Mouse (Mus musculus) liver, embryonic 16.5 days (tissue): ENCODE measurements around the gene Lix1l. TPM values are rescaled to one million over a fixed set of nuclear protein-coding genes. Genes with fewer than 3 reads are reported as not detected.

Source experiments
- ATAC-seq: fragments of 200-750 bp; cut with Nextera tagmentation; 2 replicates; pipeline ENCODE4 v1.8.0; 2017; ENCODE audit warnings: low read depth, mild to moderate bottlenecking, moderate number of reproducible peaks, moderate library complexity
- H3K27ac ChIP-seq: fragments of 300-500 bp; sonication (generic); 2 replicates; pipeline ENCODE4 v1.5.1; 2014; ENCODE audit warnings: mild to moderate bottlenecking, low read length
- H3K27me3 ChIP-seq: fragments of 300-500 bp; sonication (generic); 2 replicates; pipeline ENCODE4 v1.6.1; 2014; ENCODE audit warnings: low read depth, low read length, mixed read lengths; ENCODE audit not compliant: control insufficient read depth, insufficient read depth
- H3K36me3 ChIP-seq: fragments of 300-500 bp; sonication (generic); 2 replicates; pipeline ENCODE4 v1.6.1; 2014; ENCODE audit warnings: mild to moderate bottlenecking; ENCODE audit not compliant: control insufficient read depth, insufficient read depth
- H3K4me1 ChIP-seq: fragments of 300-500 bp; sonication (generic); 2 replicates; pipeline ENCODE4 v1.6.1; 2014; ENCODE audit warnings: low read depth, low read length, mixed read lengths; ENCODE audit not compliant: control insufficient read depth
- H3K4me2 ChIP-seq: fragments of 300-500 bp; sonication (generic); 2 replicates; pipeline ENCODE4 v1.6.1; 2014; ENCODE audit warnings: low read depth, low read length, mixed read lengths
- H3K4me3 ChIP-seq: fragments of 300-500 bp; sonication (generic); 2 replicates; pipeline ENCODE4 v1.5.1; 2014; ENCODE audit warnings: low read depth, mild to moderate bottlenecking, low read length
- H3K9ac ChIP-seq: fragments of 300-500 bp; sonication (generic); 2 replicates; pipeline ENCODE4 v1.6.1; 2014; ENCODE audit warnings: low read depth, low read length
- H3K9me3 ChIP-seq: fragments of 300-500 bp; sonication (generic); replicated peaks from 2 replicates; pipeline ENCODE4 v1.6.1; 2016; ENCODE audit warnings: low read length; ENCODE audit not compliant: control insufficient read depth
- WGBS: fragments of 180-500 bp; shearing (Covaris S2); extraction: QIAGEN DNeasy Blood & Tissue Kit; methylation state at CpG from one replicate; pipeline ENCODE4 v1.1.7; 2014; ENCODE audit not compliant: insufficient replicate concordance; 5-methylcytosine and 5-hydroxymethylcytosine counted together
- polyA plus RNA-seq: library from polyadenylated mRNA; unstranded; fragments of >200 nt; fragmentation: Nextera tagmentation; extraction: Ambion mirVana; gene quantifications from 2 replicates; pipeline ENCODE4 v1.2.1, GENCODE M21; 2015

The Lix1l gene
- polyA plus RNA-seq, 1 experiment from 2014 or later = 0.68 TPM

GRCm38 (mm10) chr3:96593790-96594560 is 7.0 kb upstream of the Lix1l start, which contains the start of gene Polr3gl:
TSS of gene Polr3gl (minus strand) at chr3:96594181.
- H3K27me3 ChIP-seq = peaks cover 42% of the 10 kb centered on the region
- H3K9me3 ChIP-seq = no peaks in the 10 kb centered on the region
- ATAC-seq = peak; percentile 96
- peak within 1 kb of the TSS; percentile 83 for H3K4me3 ChIP-seq
- WGBS = 0% methylated on average over 36 of the region's 38 CpGs
- peak within 1 kb of the TSS; percentile 88 for H3K9ac ChIP-seq
- H3K4me1 ChIP-seq = peaks cover 31% of the 10 kb centered on the region
- H3K4me2 ChIP-seq = peak within 1 kb of the TSS; percentile 88
- 0 out of 2 replicates have a peak, but pooled peaks cover 3% of the 10 kb centered on the region for H3K36me3 ChIP-seq
- peak within 1 kb of the TSS; percentile 91 for H3K27ac ChIP-seq

GRCm38 (mm10) chr3:96594851-96595250 is 6.1 kb upstream of the Lix1l start:
- Histone ChIP-seq H3K4me1 (peaks cover 31% of the 10 kb centered on the region), H3K4me3 (no peak overlapping the region), H3K9ac (no peak overlapping the region), H3K27ac (no peak overlapping the region), H3K9me3 (no peaks in the 10 kb centered on the region), H3K4me2 (no peak overlapping the region), H3K27me3 (peaks cover 51% of the 10 kb centered on the region), H3K36me3 (0 out of 2 replicates have a peak, but pooled peaks cover 1% of the 10 kb centered on the region)
- no peak for ATAC-seq
- WGBS = 74% methylated on average over 5 of the region's 5 CpGs

- H3K9me3 ChIP-seq = no peaks in the 10 kb centered on the region
- no peak overlapping the region for H3K4me2 ChIP-seq
- peaks cover 31% of the 10 kb centered on the region for H3K4me1 ChIP-seq
- H3K27me3 ChIP-seq = peaks cover 59% of the 10 kb centered on the region
- H3K9ac ChIP-seq = no peak overlapping the region
- no peaks in the 10 kb centered on the region for H3K36me3 ChIP-seq
- H3K27ac ChIP-seq = no peak overlapping the region
- no peak overlapping the region for H3K4me3 ChIP-seq
- no peak for ATAC-seq
- WGBS = 31% methylated on average over 6 of the region's 6 CpGs
Measured at GRCm38 (mm10) chr3:96595661-96596060, 5.3 kb upstream of the Lix1l start.

- no peak for ATAC-seq
- WGBS = 2% methylated on average over 23 of the region's 23 CpGs
- Histone ChIP-seq H3K27ac (no peak within 1 kb of the TSS), H3K36me3 (no peaks in the 10 kb centered on the region), H3K4me3 (peak within 1 kb of the TSS; percentile 38), H3K27me3 (peaks cover 65% of the 10 kb centered on the region), H3K9ac (peak within 1 kb of the TSS; percentile 23), H3K9me3 (no peaks in the 10 kb centered on the region), H3K4me2 (peak within 1 kb of the TSS; percentile 50), H3K4me1 (peaks cover 31% of the 10 kb centered on the region)
Measured at GRCm38 (mm10) chr3:96596228-96596707, 4.7 kb upstream of the Lix1l start, which contains the start of gene Ankrd34a. TSS of gene Ankrd34a (plus strand) at chr3:96596636.

GRCm38 (mm10) chr3:96596855-96597254 is 4.1 kb upstream of the Lix1l start:
- Histone ChIP-seq H3K4me2 (peak overlapping the region; percentile 50), H3K9me3 (no peaks in the 10 kb centered on the region), H3K27ac (no peak overlapping the region), H3K4me3 (peak overlapping the region; percentile 28), H3K27me3 (peaks cover 71% of the 10 kb centered on the region), H3K9ac (no peak overlapping the region), H3K36me3 (no peaks in the 10 kb centered on the region), H3K4me1 (peaks cover 31% of the 10 kb centered on the region)
- 3% methylated on average over 11 of the region's 12 CpGs for WGBS
- ATAC-seq = no peak

GRCm38 (mm10) chr3:96597435-96597891 is 3.5 kb upstream of the Lix1l start:
- no peaks in the 10 kb centered on the region for H3K9me3 ChIP-seq
- peaks cover 26% of the 10 kb centered on the region for H3K4me1 ChIP-seq
- peak overlapping the region; percentile 23 for H3K9ac ChIP-seq
- H3K27me3 ChIP-seq = peaks cover 73% of the 10 kb centered on the region
- no peak for ATAC-seq
- H3K27ac ChIP-seq = no peak overlapping the region
- H3K4me3 ChIP-seq = peak overlapping the region; percentile 38
- H3K36me3 ChIP-seq = no peaks in the 10 kb centered on the region
- peak overlapping the region; percentile 50 for H3K4me2 ChIP-seq
- 0% methylated on average over 40 of the region's 40 CpGs for WGBS

GRCm38 (mm10) chr3:96598156-96599068 is 2.5 kb upstream of the Lix1l start:
- H3K4me2 ChIP-seq = peak overlapping the region; percentile 50
- no peaks in the 10 kb centered on the region for H3K9me3 ChIP-seq
- H3K4me3 ChIP-seq = peak overlapping the region; percentile 38
- H3K4me1 ChIP-seq = peaks cover 22% of the 10 kb centered on the region
- H3K27me3 ChIP-seq = peaks cover 76% of the 10 kb centered on the region
- no peak for ATAC-seq
- no peak overlapping the region for H3K9ac ChIP-seq
- no peak overlapping the region for H3K27ac ChIP-seq
- WGBS = 4% methylated on average over 54 of the region's 54 CpGs
- H3K36me3 ChIP-seq = no peaks in the 10 kb centered on the region

GRCm38 (mm10) chr3:96599069-96599393 is 1.9 kb upstream of the Lix1l start:
- Histone ChIP-seq H3K27ac (no peak overlapping the region), H3K4me2 (no peak overlapping the region), H3K9me3 (no peaks in the 10 kb centered on the region), H3K27me3 (peaks cover 76% of the 10 kb centered on the region), H3K9ac (no peak overlapping the region), H3K36me3 (no peaks in the 10 kb centered on the region), H3K4me1 (peaks cover 22% of the 10 kb centered on the region), H3K4me3 (no peak overlapping the region)
- ATAC-seq = no peak
- WGBS = 50% methylated on average over 8 of the region's 8 CpGs
